Mouse (Mus musculus): ENCODE measurements around the gene Tdrd9.

DNA sequence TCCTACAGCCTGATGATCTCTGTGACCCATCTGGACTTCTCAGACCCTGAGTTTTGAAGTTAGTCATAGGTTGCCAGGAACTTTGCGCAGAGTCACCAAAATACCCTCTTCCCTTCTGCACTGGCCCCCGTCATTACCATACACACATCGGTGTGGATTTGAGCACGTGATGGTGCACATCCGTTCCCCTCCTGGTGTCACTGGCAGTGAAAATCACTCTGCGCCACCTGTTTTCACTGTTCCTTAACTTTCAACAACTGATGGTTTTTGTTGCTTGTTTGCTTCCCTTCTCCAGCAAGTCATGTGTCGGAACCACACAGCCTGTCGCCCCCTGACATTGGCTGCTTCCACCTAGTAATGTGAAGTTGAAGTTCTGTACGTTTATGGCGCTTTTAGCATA is 1.1 kb downstream of the Tdrd9 start:
- no peak for TF ChIP-seq EP300 (IDR thresholded peaks at IDR 0.05; ENCODE audit: low read depth)
- TF ChIP-seq CTCF (IDR thresholded peaks at IDR 0.05; ENCODE audit: low read depth), result no peak

All from liver, embryonic 14.5 days (tissue).